Mouse (Mus musculus): ENCODE data around the gene Emsy. TPM values are rescaled to one million over a fixed set of nuclear protein-coding genes. Genes with fewer than 3 reads are reported as not detected.

The Emsy gene
- polyA plus RNA-seq (2015; fragmentation: Nextera tagmentation; extraction: Ambion mirVana) = 20.5 and 22.3 TPM in 2 replicates

- Histone ChIP-seq H3K27ac (ENCODE audit: low read length) (peak within 1 kb of the TSS; percentile 97), H3K4me3 (ENCODE audit: low read length) (peak within 1 kb of the TSS; percentile 97), H3K9ac (ENCODE audit: low read length) (peak within 1 kb of the TSS; percentile 95), H3K36me3 (ENCODE audit: control insufficient read depth, insufficient read depth) (peaks cover 16% of the 10 kb centered on the region), H3K4me1 (ENCODE audit: control insufficient read depth, insufficient read depth, low read length) (peaks cover 22% of the 10 kb centered on the region), H3K4me2 (ENCODE audit: low read depth, low read length) (peak within 1 kb of the TSS; percentile 92), H3K9me3 (replicated peaks; ENCODE audit: control insufficient read depth, low read length) (no peaks in the 10 kb centered on the region), H3K27me3 (ENCODE audit: control insufficient read depth, insufficient read depth, low read length) (no peaks in the 10 kb centered on the region)
- peak; percentile 95 for ATAC-seq (replicated peaks; ENCODE audit: extremely low read depth, insufficient read depth, low FRiP score)
- WGBS = under 1% methylated on average over 42 of the region's 42 CpGs
Measured at GRCm38 (mm10) chr7:98656531-98657221, at the start of gene Emsy. TSS of gene Emsy (minus strand) at chr7:98656783.

- Histone ChIP-seq H3K9ac (ENCODE audit: low read length) (peak overlapping the region; percentile 98), H3K27ac (ENCODE audit: low read length) (no peak overlapping the region), H3K9me3 (replicated peaks; ENCODE audit: control insufficient read depth, low read length) (no peaks in the 10 kb centered on the region), H3K4me1 (ENCODE audit: control insufficient read depth, insufficient read depth, low read length) (peaks cover 24% of the 10 kb centered on the region), H3K27me3 (ENCODE audit: control insufficient read depth, insufficient read depth, low read length) (no peaks in the 10 kb centered on the region), H3K4me3 (ENCODE audit: low read length) (peak overlapping the region; percentile 99), H3K4me2 (ENCODE audit: low read depth, low read length) (peak overlapping the region; percentile 87), H3K36me3 (ENCODE audit: control insufficient read depth, insufficient read depth) (no peaks in the 10 kb centered on the region)
- no peak for ATAC-seq (replicated peaks; ENCODE audit: extremely low read depth, insufficient read depth, low FRiP score)
- 53% methylated on average over 5 of the region's 5 CpGs for WGBS
Measured at GRCm38 (mm10) chr7:98704276-98704675, 47.7 kb upstream of the Emsy start.

- 0% methylated on average over 38 of the region's 38 CpGs for WGBS
- Histone ChIP-seq H3K27ac (ENCODE audit: low read length) (peak overlapping the region; percentile 89), H3K27me3 (ENCODE audit: control insufficient read depth, insufficient read depth, low read length) (no peaks in the 10 kb centered on the region), H3K4me2 (ENCODE audit: low read depth, low read length) (peak overlapping the region; percentile 87), H3K9me3 (replicated peaks; ENCODE audit: control insufficient read depth, low read length) (no peaks in the 10 kb centered on the region), H3K4me3 (ENCODE audit: low read length) (peak overlapping the region; percentile 99), H3K9ac (ENCODE audit: low read length) (peak overlapping the region; percentile 98), H3K4me1 (ENCODE audit: control insufficient read depth, insufficient read depth, low read length) (peaks cover 24% of the 10 kb centered on the region), H3K36me3 (ENCODE audit: control insufficient read depth, insufficient read depth) (no peaks in the 10 kb centered on the region)
- ATAC-seq (replicated peaks; ENCODE audit: extremely low read depth, insufficient read depth, low FRiP score) = peak; percentile 11
Measured at GRCm38 (mm10) chr7:98703365-98703881, 46.8 kb upstream of the Emsy start.

GRCm38 (mm10) chr7:98702283-98703240, 46.0 kb upstream of the Emsy start, which contains the start of gene Thap12:
TSS of gene Thap12 (plus strand) at chr7:98703103.
- Histone ChIP-seq H3K27ac (ENCODE audit: low read length) (peak within 1 kb of the TSS; percentile 89), H3K27me3 (ENCODE audit: control insufficient read depth, insufficient read depth, low read length) (no peaks in the 10 kb centered on the region), H3K9ac (ENCODE audit: low read length) (peak within 1 kb of the TSS; percentile 98), H3K36me3 (ENCODE audit: control insufficient read depth, insufficient read depth) (no peaks in the 10 kb centered on the region), H3K4me3 (ENCODE audit: low read length) (peak within 1 kb of the TSS; percentile 99), H3K4me1 (ENCODE audit: control insufficient read depth, insufficient read depth, low read length) (peaks cover 24% of the 10 kb centered on the region), H3K4me2 (ENCODE audit: low read depth, low read length) (peak within 1 kb of the TSS; percentile 87), H3K9me3 (replicated peaks; ENCODE audit: control insufficient read depth, low read length) (no peaks in the 10 kb centered on the region)
- peak; percentile 97 for ATAC-seq (replicated peaks; ENCODE audit: extremely low read depth, insufficient read depth, low FRiP score)
- 2% methylated on average over 62 of the region's 65 CpGs for WGBS

GRCm38 (mm10) chr7:98701771-98702170, 45.2 kb upstream of the Emsy start:
- H3K27me3 ChIP-seq (ENCODE audit: control insufficient read depth, insufficient read depth, low read length) = no peaks in the 10 kb centered on the region
- H3K9me3 ChIP-seq (replicated peaks; ENCODE audit: control insufficient read depth, low read length) = no peaks in the 10 kb centered on the region
- H3K4me1 ChIP-seq (ENCODE audit: control insufficient read depth, insufficient read depth, low read length) = peaks cover 26% of the 10 kb centered on the region
- H3K27ac ChIP-seq (ENCODE audit: low read length) = peak overlapping the region; percentile 89
- no peak for ATAC-seq (replicated peaks; ENCODE audit: extremely low read depth, insufficient read depth, low FRiP score)
- peak overlapping the region; percentile 99 for H3K4me3 ChIP-seq (ENCODE audit: low read length)
- 29% methylated on average over 7 of the region's 7 CpGs for WGBS
- no peaks in the 10 kb centered on the region for H3K36me3 ChIP-seq (ENCODE audit: control insufficient read depth, insufficient read depth)
- peak overlapping the region; percentile 76 for H3K9ac ChIP-seq (ENCODE audit: low read length)
- peak overlapping the region; percentile 77 for H3K4me2 ChIP-seq (ENCODE audit: low read depth, low read length)

GRCm38 (mm10) chr7:98698590-98698989, 42.0 kb upstream of the Emsy start:
- Histone ChIP-seq H3K4me1 (ENCODE audit: control insufficient read depth, insufficient read depth, low read length) (peaks cover 9% of the 10 kb centered on the region), H3K27ac (ENCODE audit: low read length) (no peak overlapping the region), H3K4me2 (ENCODE audit: low read depth, low read length) (no peak overlapping the region), H3K4me3 (ENCODE audit: low read length) (no peak overlapping the region), H3K27me3 (ENCODE audit: control insufficient read depth, insufficient read depth, low read length) (no peaks in the 10 kb centered on the region), H3K36me3 (ENCODE audit: control insufficient read depth, insufficient read depth) (no peaks in the 10 kb centered on the region), H3K9ac (ENCODE audit: low read length) (no peak overlapping the region), H3K9me3 (replicated peaks; ENCODE audit: control insufficient read depth, low read length) (no peaks in the 10 kb centered on the region)
- WGBS = 81% methylated on average over 4 of the region's 4 CpGs
- no peak for ATAC-seq (replicated peaks; ENCODE audit: extremely low read depth, insufficient read depth, low FRiP score)

- WGBS = 53% methylated on average over 5 of the region's 5 CpGs
- Histone ChIP-seq H3K27ac (ENCODE audit: low read length) (no peak overlapping the region), H3K36me3 (ENCODE audit: control insufficient read depth, insufficient read depth) (no peaks in the 10 kb centered on the region), H3K4me2 (ENCODE audit: low read depth, low read length) (no peak overlapping the region), H3K9me3 (replicated peaks; ENCODE audit: control insufficient read depth, low read length) (no peaks in the 10 kb centered on the region), H3K4me1 (ENCODE audit: control insufficient read depth, insufficient read depth, low read length) (peaks cover 10% of the 10 kb centered on the region), H3K27me3 (ENCODE audit: control insufficient read depth, insufficient read depth, low read length) (no peaks in the 10 kb centered on the region), H3K9ac (ENCODE audit: low read length) (no peak overlapping the region), H3K4me3 (ENCODE audit: low read length) (no peak overlapping the region)
- no peak for ATAC-seq (replicated peaks; ENCODE audit: extremely low read depth, insufficient read depth, low FRiP score)
Measured at GRCm38 (mm10) chr7:98698041-98698440, 41.5 kb upstream of the Emsy start.

GRCm38 (mm10) chr7:98697496-98697895, 40.9 kb upstream of the Emsy start:
- no peak for ATAC-seq (replicated peaks; ENCODE audit: extremely low read depth, insufficient read depth, low FRiP score)
- 20% methylated on average over 2 of the region's 2 CpGs for WGBS
- Histone ChIP-seq H3K4me2 (ENCODE audit: low read depth, low read length) (no peak overlapping the region), H3K27ac (ENCODE audit: low read length) (no peak overlapping the region), H3K36me3 (ENCODE audit: control insufficient read depth, insufficient read depth) (no peaks in the 10 kb centered on the region), H3K4me3 (ENCODE audit: low read length) (no peak overlapping the region), H3K9ac (ENCODE audit: low read length) (no peak overlapping the region), H3K9me3 (replicated peaks; ENCODE audit: control insufficient read depth, low read length) (no peaks in the 10 kb centered on the region), H3K27me3 (ENCODE audit: control insufficient read depth, insufficient read depth, low read length) (no peaks in the 10 kb centered on the region), H3K4me1 (ENCODE audit: control insufficient read depth, insufficient read depth, low read length) (peaks cover 15% of the 10 kb centered on the region)

Data from heart, embryonic 16.5 days (tissue).